Mouse (Mus musculus) cortical plate, adult 2 months (tissue): Measurements from ENCODE around the gene Rdh13.

Experiments
- CTCF ChIP-seq: fragments of 200-500 bp; IDR thresholded peaks from 2 replicates; pipeline ENCODE4 v1.5.1; 2011; ENCODE audit warnings: mild to moderate bottlenecking, control low read depth, low read length; ENCODE audit not compliant: insufficient read depth; ENCODE audit errors: extremely low read depth
- POLR2A ChIP-seq: fragments of 200-500 bp; IDR thresholded peaks from 2 replicates; pipeline ENCODE4 v1.6.1; 2011; ENCODE audit warnings: mild to moderate bottlenecking, low read length, control low read depth; ENCODE audit not compliant: insufficient read depth; ENCODE audit errors: extremely low read depth

GRCm38 (mm10) chr7:4478021-4478795 is 32.8 kb upstream of the Rdh13 start:
- TF ChIP-seq POLR2A (0 out of 2 replicates have a peak, but pooled peaks have one; percentile 25), CTCF (no peak)
